Mouse (Mus musculus) bone marrow, adult 2 months (tissue): ENCODE data around the gene Galnt17. TPM values are rescaled to one million over a fixed set of nuclear protein-coding genes. Genes with fewer than 3 reads are reported as not detected.

ENCODE experiments used
- H3K27ac ChIP-seq: fragments of 200-500 bp; 2 replicates; pipeline ENCODE4 v1.5.1; 2012; ENCODE audit warnings: low read depth, mild to moderate bottlenecking, control low read depth, inconsistent platforms, low read length; ENCODE audit not compliant: control insufficient read depth, poor library complexity, insufficient read depth
- H3K4me1 ChIP-seq: fragments of 200-500 bp; 2 replicates; pipeline ENCODE4 v1.6.1; 2011; ENCODE audit warnings: low read length; ENCODE audit not compliant: control insufficient read depth, insufficient read depth
- H3K4me3 ChIP-seq: fragments of 200-500 bp; replicated peaks from 2 replicates; pipeline ENCODE3; 2011; ENCODE audit warnings: mild to moderate bottlenecking, low read depth, low read length, control low read depth; ENCODE audit not compliant: control insufficient read depth
- CTCF ChIP-seq: fragments of 200-500 bp; IDR thresholded peaks from 2 replicates; pipeline ENCODE4 v1.5.1; 2011; ENCODE audit warnings: low read length, control low read depth; ENCODE audit not compliant: control insufficient read depth, insufficient read depth
- POLR2A ChIP-seq: fragments of 200-500 bp; IDR thresholded peaks from 2 replicates; pipeline ENCODE4 v1.6.1; 2011; ENCODE audit warnings: low read depth, mild to moderate bottlenecking, control low read depth, low read length, borderline replicate concordance; ENCODE audit not compliant: control insufficient read depth
- WGBS: fragments of 180-500 bp; shearing (Covaris S2); methylation state at CpG from one replicate; pipeline ENCODE4 v1.1.7; 2018; 5-methylcytosine and 5-hydroxymethylcytosine counted together
- polyA plus RNA-seq: library from polyadenylated mRNA; stranded (reverse); fragments of >200 nt; gene quantifications from 2 replicates; pipeline ENCODE4 v1.2.4, GENCODE M21; 2011; ENCODE audit warnings: low replicate concordance; ENCODE audit not compliant: missing spikeins, insufficient read depth, insufficient read length

The Galnt17 gene
- polyA plus RNA-seq, 1 experiment, result 1.5 TPM

- TF ChIP-seq CTCF (no peak), POLR2A (no peak)
- WGBS, result 51% methylated on average over 8 of the region's 8 CpGs
- Histone ChIP-seq H3K27ac (no peak overlapping the region), H3K4me1 (no peaks in the 10 kb centered on the region), H3K4me3 (no peak overlapping the region)
Measured at GRCm38 (mm10) chr5:130871086-130871485, 437.2 kb downstream of the Galnt17 start.

- no peak for TF ChIP-seq POLR2A
- TF ChIP-seq CTCF, result no peak
- no peaks in the 10 kb centered on the region for H3K4me1 ChIP-seq
- WGBS, result 57% methylated on average over 1 of the region's 1 CpGs
- H3K27ac ChIP-seq, result no peak overlapping the region
- H3K4me3 ChIP-seq, result no peak overlapping the region
Measured at GRCm38 (mm10) chr5:130869869-130870268, 438.4 kb downstream of the Galnt17 start.

GRCm38 (mm10) chr5:130862302-130862701 lies 446.0 kb downstream of the Galnt17 start:
- WGBS, result 60% methylated on average over 5 of the region's 5 CpGs
- no peak for TF ChIP-seq CTCF
- TF ChIP-seq POLR2A, result no peak

GRCm38 (mm10) chr5:130859736-130860135 lies 448.6 kb downstream of the Galnt17 start:
- 33% methylated on average over 6 of the region's 6 CpGs for WGBS
- H3K4me3 ChIP-seq, result no peak overlapping the region
- H3K4me1 ChIP-seq, result no peaks in the 10 kb centered on the region
- no peak overlapping the region for H3K27ac ChIP-seq
- TF ChIP-seq POLR2A (no peak), CTCF (0 out of 2 replicates have a peak, but pooled peaks have one; percentile 24)

More at GRCm38 (mm10) chr5:130862302-130862701, 446.0 kb downstream of the Galnt17 start:
- H3K27ac ChIP-seq, result no peak overlapping the region
- no peaks in the 10 kb centered on the region for H3K4me1 ChIP-seq
- H3K4me3 ChIP-seq, result no peak overlapping the region

GRCm38 (mm10) chr5:130858706-130859105 lies 449.6 kb downstream of the Galnt17 start:
- Histone ChIP-seq H3K27ac (no peak overlapping the region), H3K4me3 (no peak overlapping the region), H3K4me1 (no peaks in the 10 kb centered on the region)
- 62% methylated on average over 3 of the region's 3 CpGs for WGBS
- no peak for TF ChIP-seq POLR2A
- TF ChIP-seq CTCF, result no peak

GRCm38 (mm10) chr5:130858148-130858547 lies 450.1 kb downstream of the Galnt17 start:
- Histone ChIP-seq H3K4me3 (no peak overlapping the region), H3K4me1 (no peaks in the 10 kb centered on the region), H3K27ac (no peak overlapping the region)
- TF ChIP-seq POLR2A, result no peak
- TF ChIP-seq CTCF, result peak; percentile 54
- 27% methylated on average over 8 of the region's 8 CpGs for WGBS

- TF ChIP-seq POLR2A, result no peak
- TF ChIP-seq CTCF, result no peak
- 75% methylated on average over 7 of the region's 7 CpGs for WGBS
- Histone ChIP-seq H3K4me1 (no peaks in the 10 kb centered on the region), H3K4me3 (no peak overlapping the region), H3K27ac (no peak overlapping the region)
Measured at GRCm38 (mm10) chr5:130854430-130854829, 453.9 kb downstream of the Galnt17 start.

- no peak overlapping the region for H3K4me3 ChIP-seq
- WGBS, result under 1% methylated on average over 10 of the region's 10 CpGs
- no peaks in the 10 kb centered on the region for H3K4me1 ChIP-seq
- H3K27ac ChIP-seq, result no peak overlapping the region
- no peak for TF ChIP-seq POLR2A
- peak; percentile 97 for TF ChIP-seq CTCF
Measured at GRCm38 (mm10) chr5:130853371-130853770, 454.9 kb downstream of the Galnt17 start.

- Histone ChIP-seq H3K4me1 (no peaks in the 10 kb centered on the region), H3K4me3 (no peak overlapping the region), H3K27ac (no peak overlapping the region)
- TF ChIP-seq POLR2A (no peak), CTCF (no peak)
- 9% methylated on average over 11 of the region's 11 CpGs for WGBS
Measured at GRCm38 (mm10) chr5:130852182-130852581, 456.1 kb downstream of the Galnt17 start.
